9 mouse cellular contexts compared by ENCODE assay signal in the genomic region with DNA sequence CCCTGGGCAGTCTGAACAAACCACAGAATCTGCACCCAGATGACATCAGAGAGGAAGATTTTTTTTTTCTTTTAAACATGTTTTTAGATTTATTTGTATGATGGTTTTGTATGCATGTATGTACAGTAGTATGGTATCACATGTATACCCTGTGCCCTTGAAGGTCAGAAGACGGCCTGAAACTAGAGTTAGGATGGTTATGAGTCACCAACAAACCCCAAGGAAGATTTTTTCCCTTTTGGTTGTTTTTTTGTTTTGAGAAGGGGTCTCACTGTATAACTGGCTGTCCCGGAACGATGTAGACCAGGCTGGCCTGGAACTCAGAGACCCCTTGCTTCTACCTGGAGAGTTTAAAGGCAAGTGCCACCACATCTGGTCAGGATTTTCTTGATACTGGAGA. TPM values are rescaled to one million over a fixed set of nuclear protein-coding genes. Genes with fewer than 3 reads are reported as not detected.
DNase-seq lines count a peak whose midpoint lies in the region; ATAC-seq lines count a peak whose summit lies in the region.
"Had no signal": no experiment of that assay in that cellular context is flagged by ENCODE, and none has a peak within 500 bp of the region (broad histone marks: within the 10 kb centered on the region; RNA-seq: fewer than 3 reads in every experiment).

No protein-coding gene starts in this region.

- peak overlapping the region; percentile 92 for H3K9ac ChIP-seq in kidney, embryonic 16.5 days (replicated peaks; ENCODE audit: low read length)
- H3K9ac ChIP-seq in forebrain, embryonic 15.5 days (replicated peaks), result peak overlapping the region; percentile 85; the same call in 1 of the 2 replicates

- no peak for DNase-seq in kidney, postnatal 4 days
- DNase-seq in embryonic facial prominence, embryonic 10.5 days (ENCODE audit: low spot score), result no peak
- no peak for DNase-seq in B cell, adult 2 months
- DNase-seq in right cerebral cortex, postnatal 10 days (ENCODE audit: low spot score in 2 of 2), result no peak
- DNase-seq: cerebellum, adult 18-20 months; gastrocnemius, postnatal 25 days had no signal

- peak overlapping the region; percentile 53 for H3K4me2 ChIP-seq in kidney, embryonic 16.5 days (replicated peaks; ENCODE audit: low read depth, low read length)
- H3K4me2 ChIP-seq in forebrain, embryonic 15.5 days (replicated peaks), result peak overlapping the region; percentile 46

- H3K27me3 ChIP-seq in kidney, embryonic 16.5 days (ENCODE audit: insufficient read depth, low read length), result no peaks in the 10 kb centered on the region
- H3K27me3 ChIP-seq in embryonic facial prominence, embryonic 10.5 days (replicated peaks; ENCODE audit: low read depth, poor library complexity, severe bottlenecking), result no peaks in the 10 kb centered on the region
- no peaks in the 10 kb centered on the region for H3K27me3 ChIP-seq in forebrain, embryonic 15.5 days

- H3K79me2 ChIP-seq in macrophage (ENCODE audit: inconsistent target), result peaks cover 37% of the 10 kb centered on the region

- ATAC-seq in kidney, embryonic 16.5 days (ENCODE audit: low FRiP score, low TSS enrichment), result no peak
- no peak for ATAC-seq in forebrain, embryonic 15.5 days (replicated peaks)

- H3K4me3 ChIP-seq in kidney, embryonic 16.5 days (ENCODE audit: low read length), result no peak overlapping the region; the same call in 1 of the 2 replicates
- peak overlapping the region; percentile 97 for H3K4me3 ChIP-seq in embryonic facial prominence, embryonic 10.5 days
- peak overlapping the region; percentile 69; the same call in 1 of the 2 replicates for H3K4me3 ChIP-seq in forebrain, embryonic 15.5 days
- no peak overlapping the region for H3K4me3 ChIP-seq in macrophage (ENCODE audit: inconsistent target)

- H3K4me1 ChIP-seq in kidney, embryonic 16.5 days (ENCODE audit: insufficient read depth, low read length), result peaks cover 28% of the 10 kb centered on the region
- H3K4me1 ChIP-seq in embryonic facial prominence, embryonic 10.5 days, result peaks cover 29% of the 10 kb centered on the region
- peaks cover 28% of the 10 kb centered on the region for H3K4me1 ChIP-seq in forebrain, embryonic 15.5 days

- no peaks in the 10 kb centered on the region for H3K9me3 ChIP-seq in kidney, embryonic 16.5 days (ENCODE audit: low read length)
- no peaks in the 10 kb centered on the region for H3K9me3 ChIP-seq in embryonic facial prominence, embryonic 10.5 days
- no peaks in the 10 kb centered on the region for H3K9me3 ChIP-seq in forebrain, embryonic 15.5 days

- H3K27ac ChIP-seq in kidney, embryonic 16.5 days (ENCODE audit: low read length), result no peak overlapping the region
- H3K27ac ChIP-seq in embryonic facial prominence, embryonic 10.5 days (replicated peaks), result peak overlapping the region; percentile 92
- no peak overlapping the region for H3K27ac ChIP-seq in forebrain, embryonic 15.5 days (replicated peaks)
- peak overlapping the region; percentile 78 for H3K27ac ChIP-seq in macrophage

- H3K36me3 ChIP-seq in kidney, embryonic 16.5 days (ENCODE audit: insufficient read depth, low read length), result no peaks in the 10 kb centered on the region
- H3K36me3 ChIP-seq in embryonic facial prominence, embryonic 10.5 days (replicated peaks), result peaks cover 4% of the 10 kb centered on the region; the same call in 1 of the 2 replicates
- no peaks in the 10 kb centered on the region for H3K36me3 ChIP-seq in forebrain, embryonic 15.5 days
- H3K36me3 ChIP-seq in macrophage (ENCODE audit: inconsistent target), result 0 out of 2 replicates have a peak, but pooled peaks cover 7% of the 10 kb centered on the region

- 88% methylated on average over 3 of the region's 3 CpGs for WGBS in kidney, embryonic 16.5 days
- WGBS in embryonic facial prominence, embryonic 10.5 days, result 93% methylated on average over 3 of the region's 3 CpGs
- 87% methylated on average over 3 of the region's 3 CpGs for WGBS in forebrain, embryonic 15.5 days
- whole genome bisulfite sequencing in macrophage (ENCODE audit: missing documents), result 93% methylated on average over 3 of the region's 3 CpGs

RNA-seq across cellular contexts. Expression of gene Ptpn1, which starts 0.9 kb away (rescaled TPM):
- 56.7 and 60.0 TPM in 2 replicates for polyA plus RNA-seq in kidney, embryonic 16.5 days (2015; fragmentation: Nextera tagmentation; extraction: Ambion mirVana)
- 66.2 and 71.7 TPM in 2 replicates for polyA plus RNA-seq in embryonic facial prominence, embryonic 10.5 days (2016; fragmentation: Nextera tagmentation; extraction: Ambion mirVana)
- 95.0 and 105 TPM in 2 replicates for polyA plus RNA-seq in forebrain, embryonic 15.5 days (2015; fragmentation: Nextera tagmentation; extraction: Ambion mirVana)
- 100 to 1,000 TPM in 24 of 26 experiments, 10 to 100 TPM in 2; 74.2 to 281 (median 160) TPM for total RNA-seq in macrophage (2018; cell fraction: chromatin; rRNA removed)
- 100 to 1,000 TPM in 25 of 26 experiments, 10 to 100 TPM in 1; 88.0 to 169 (median 121) TPM for total RNA-seq in macrophage (2018; cell fraction: cytosol; rRNA removed)
- 100 to 1,000 TPM in 23 of 26 experiments, 10 to 100 TPM in 3; 68.9 to 253 (median 154) TPM for total RNA-seq in macrophage (2018; cell fraction: nucleus; rRNA removed)
- polyA plus RNA-seq in macrophage (2018), result 78.9 to 381 TPM (median 119 TPM) in 3 replicates

Comparison
In these comparisons a context has a peak if more than half of its experiments do, and no peak if none do; other contexts are left out.
1. H3K27ac ChIP-seq: peak in embryonic facial prominence, embryonic 10.5 days (single experiment) and macrophage (single experiment); none in kidney, embryonic 16.5 days (single experiment) and forebrain, embryonic 15.5 days (single experiment).
2. H3K4me3 ChIP-seq: peak in embryonic facial prominence, embryonic 10.5 days (single experiment) and forebrain, embryonic 15.5 days (single experiment); none in kidney, embryonic 16.5 days (single experiment) and macrophage (single experiment).